Mouse (Mus musculus) kidney, adult 2 months (tissue): Measurements from ENCODE around the gene Gm21974.

Experiments used
- CTCF ChIP-seq: fragments of 200-500 bp; conservative IDR thresholded peaks from 2 replicates; pipeline ENCODE4 v1.5.1; 2011; ENCODE audit warnings: low read depth, mild to moderate bottlenecking, control low read depth, low read length, moderate library complexity, mixed read lengths; ENCODE audit not compliant: insufficient read depth, insufficient read length
- POLR2A ChIP-seq: fragments of 200-500 bp; IDR thresholded peaks from one replicate; pipeline ENCODE4 v1.6.1; 2011; ENCODE audit warnings: low read depth, low read length, control low read depth

DNA sequence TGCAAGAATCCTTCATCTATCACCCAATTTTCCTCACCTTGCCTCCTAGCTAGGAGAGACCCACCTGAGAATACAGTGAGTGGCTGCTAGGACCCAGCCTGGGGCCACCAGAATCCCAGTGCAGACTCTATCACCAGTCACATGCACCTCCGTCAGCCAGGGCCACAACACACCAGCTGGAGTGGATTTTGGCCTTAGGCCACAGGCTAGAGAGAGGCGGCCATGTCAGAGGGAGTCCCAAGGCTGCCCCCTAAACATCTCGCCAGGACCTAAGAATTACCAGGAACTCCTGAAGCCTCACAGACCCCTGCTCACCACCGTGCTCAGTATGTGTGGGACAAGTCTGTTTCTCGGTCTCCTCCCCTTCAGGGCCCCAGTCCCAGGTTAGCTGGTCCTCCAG is 38.8 kb upstream of the Gm21974 start:
- TF ChIP-seq POLR2A (no peak), CTCF (no peak)
